Mouse (Mus musculus): Measurements from ENCODE around the gene Sdhaf2. TPM values are rescaled to one million over a fixed set of nuclear protein-coding genes. Genes with fewer than 3 reads are reported as not detected.

Sdhaf2 gene
- polyA plus RNA-seq, 1 experiment from 2014 or later: 52.2 TPM

GRCm38 (mm10) chr19:10497512-10498160, 28.3 kb downstream of the Sdhaf2 start:
- H3K27me3 ChIP-seq (ENCODE audit: control insufficient read depth, insufficient read depth, low read length): 0 out of 2 replicates have a peak, but pooled peaks cover 3% of the 10 kb centered on the region
- peaks cover 43% of the 10 kb centered on the region for H3K36me3 ChIP-seq (ENCODE audit: control insufficient read depth, insufficient read depth, low read length)
- H3K9ac ChIP-seq (ENCODE audit: low read length): no peak overlapping the region
- H3K4me2 ChIP-seq (ENCODE audit: low read length): no peak overlapping the region
- H3K4me1 ChIP-seq (ENCODE audit: control insufficient read depth in 2 of 2, insufficient read depth in 2 of 2, low read length in 2 of 2): peaks cover under 1 to 1% of the 10 kb centered on the region in 2 experiments; a peak in 2 of 4 replicates
- H3K4me3 ChIP-seq (ENCODE audit: control insufficient read depth in 1 of 2, insufficient read depth in 1 of 2, low read depth in 1 of 2, low read length in 2 of 2): no peak overlapping the region
- no peak for ATAC-seq (ENCODE audit: insufficient number of reproducible peaks, insufficient read depth, low FRiP score, low read depth)
- 63% methylated on average over 8 of the region's 8 CpGs for WGBS
- H3K9me3 ChIP-seq (ENCODE audit: control insufficient read depth, low read length): no peaks in the 10 kb centered on the region
- 0 out of 4 replicates have a peak overlapping the region, but pooled peaks of 1 of the 2 experiments have one; percentile 11 for H3K27ac ChIP-seq (replicated peaks in 1 of 2; ENCODE audit: control insufficient read depth in 1 of 2, insufficient read depth in 1 of 2, low read depth in 2 of 2, low read length in 2 of 2)

DNA sequence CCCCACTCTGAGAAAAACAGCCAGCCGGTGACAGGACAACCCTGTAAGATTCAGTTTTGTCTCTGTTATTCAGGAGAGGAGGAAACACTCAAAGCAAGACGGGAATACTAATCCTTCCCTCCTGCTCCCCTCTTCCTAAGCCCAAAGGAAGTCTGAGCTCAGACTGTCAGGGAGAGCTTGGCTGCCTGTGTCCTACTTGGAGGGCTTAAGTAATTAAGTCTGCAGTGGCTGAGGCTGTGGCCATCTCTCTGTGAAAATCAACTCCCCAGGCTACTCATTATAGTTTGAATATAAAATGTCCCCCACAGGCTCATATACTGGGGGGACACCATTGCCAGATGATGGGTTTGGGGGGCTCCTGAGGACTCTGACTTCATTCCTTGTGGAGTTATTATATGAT, 29.0 kb downstream of the Sdhaf2 start:
- H3K9me3 ChIP-seq (ENCODE audit: control insufficient read depth, low read length): no peaks in the 10 kb centered on the region
- WGBS: 63% methylated on average over 2 of the region's 2 CpGs
- H3K9ac ChIP-seq (ENCODE audit: low read length): no peak overlapping the region
- H3K36me3 ChIP-seq (ENCODE audit: control insufficient read depth, insufficient read depth, low read length): peaks cover 37% of the 10 kb centered on the region
- 0 out of 2 replicates have a peak, but pooled peaks cover 3% of the 10 kb centered on the region for H3K27me3 ChIP-seq (ENCODE audit: control insufficient read depth, insufficient read depth, low read length)
- ATAC-seq (ENCODE audit: insufficient number of reproducible peaks, insufficient read depth, low FRiP score, low read depth): no peak
- no peak overlapping the region for H3K4me2 ChIP-seq (ENCODE audit: low read length)
- H3K4me1 ChIP-seq (ENCODE audit: control insufficient read depth in 2 of 2, insufficient read depth in 2 of 2, low read length in 2 of 2): peaks cover 4 to 7% of the 10 kb centered on the region in 2 experiments; a peak in 2 of 4 replicates
- H3K27ac ChIP-seq (replicated peaks in 1 of 2; ENCODE audit: control insufficient read depth in 1 of 2, insufficient read depth in 1 of 2, low read depth in 2 of 2, low read length in 2 of 2): no peak overlapping the region
- H3K4me3 ChIP-seq (ENCODE audit: control insufficient read depth in 1 of 2, insufficient read depth in 1 of 2, low read depth in 1 of 2, low read length in 2 of 2): no peak overlapping the region

DNA sequence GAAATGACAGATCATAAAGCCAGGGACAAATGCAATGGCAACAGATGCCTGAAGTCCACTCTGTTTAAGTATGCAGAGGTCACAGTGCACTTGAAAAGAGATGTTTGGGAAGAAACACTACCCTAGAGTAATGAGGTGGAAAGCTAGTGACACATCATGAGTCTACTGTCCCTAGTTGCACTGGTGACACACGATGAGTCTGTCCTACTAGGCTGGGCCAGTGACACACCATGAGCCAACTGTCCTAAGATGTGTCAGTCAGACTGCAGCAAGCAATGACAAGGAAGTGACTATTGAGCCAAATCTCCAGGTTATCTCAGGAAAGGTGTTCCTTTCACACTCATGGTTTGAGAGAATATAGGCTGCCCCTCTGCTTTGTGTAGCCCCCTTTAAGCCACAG, 30.3 kb downstream of the Sdhaf2 start:
- H3K4me2 ChIP-seq (ENCODE audit: low read length): no peak overlapping the region
- no peak for ATAC-seq (ENCODE audit: insufficient number of reproducible peaks, insufficient read depth, low FRiP score, low read depth)
- no peak overlapping the region for H3K9ac ChIP-seq (ENCODE audit: low read length)
- H3K4me3 ChIP-seq (ENCODE audit: control insufficient read depth in 1 of 2, insufficient read depth in 1 of 2, low read depth in 1 of 2, low read length in 2 of 2): no peak overlapping the region
- peaks cover 12% of the 10 kb centered on the region for H3K27me3 ChIP-seq (ENCODE audit: control insufficient read depth, insufficient read depth, low read length)
- peaks cover 24% of the 10 kb centered on the region for H3K36me3 ChIP-seq (ENCODE audit: control insufficient read depth, insufficient read depth, low read length)
- H3K27ac ChIP-seq (replicated peaks in 1 of 2; ENCODE audit: control insufficient read depth in 1 of 2, insufficient read depth in 1 of 2, low read depth in 2 of 2, low read length in 2 of 2): no peak overlapping the region
- H3K9me3 ChIP-seq (ENCODE audit: control insufficient read depth, low read length): no peaks in the 10 kb centered on the region
- H3K4me1 ChIP-seq (ENCODE audit: control insufficient read depth in 2 of 2, insufficient read depth in 2 of 2, low read length in 2 of 2): peaks cover 4 to 7% of the 10 kb centered on the region in 2 experiments; a peak in 2 of 4 replicates
- WGBS: 86% methylated on average over 1 of the region's 1 CpGs

GRCm38 (mm10) chr19:10486264-10486738, 39.6 kb downstream of the Sdhaf2 start:
- ATAC-seq (ENCODE audit: insufficient number of reproducible peaks, insufficient read depth, low FRiP score, low read depth): peak; percentile 60; the same call in 1 of the 2 replicates
- Histone ChIP-seq H3K27me3 (ENCODE audit: control insufficient read depth, insufficient read depth, low read length) (peaks cover 67% of the 10 kb centered on the region), H3K36me3 (ENCODE audit: control insufficient read depth, insufficient read depth, low read length) (no peaks in the 10 kb centered on the region)

DNA sequence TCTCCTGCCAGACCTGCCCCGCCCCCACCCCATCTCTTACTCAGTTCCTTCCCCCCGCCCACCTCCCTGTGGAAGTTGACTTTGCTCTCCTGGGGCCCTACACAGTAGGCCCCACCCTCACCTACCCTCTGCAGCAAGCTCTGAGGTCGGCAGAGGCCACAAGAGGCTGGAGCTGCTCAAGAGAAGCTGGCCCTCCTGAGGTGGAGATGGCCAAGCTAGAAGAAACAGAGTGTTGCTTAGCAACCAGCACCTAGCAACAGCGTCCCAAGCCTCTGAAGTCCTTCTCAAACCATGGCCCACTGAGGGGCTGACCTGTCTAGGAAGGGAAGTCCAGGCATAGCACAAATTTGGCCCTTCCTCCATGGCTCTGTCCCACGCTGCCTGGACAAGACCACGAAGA, 43.2 kb downstream of the Sdhaf2 start, which contains the start of gene Ppp1r32:
Gene Ppp1r32 (minus strand): TSS at position 226 of the 400 bp plus-strand sequence.
- Histone ChIP-seq H3K4me2 (ENCODE audit: low read length) (no peak within 1 kb of the TSS), H3K9ac (ENCODE audit: low read length) (no peak within 1 kb of the TSS), H3K9me3 (ENCODE audit: control insufficient read depth, low read length) (no peaks in the 10 kb centered on the region), H3K4me3 (ENCODE audit: control insufficient read depth in 1 of 2, insufficient read depth in 1 of 2, low read depth in 1 of 2, low read length in 2 of 2) (no peak within 1 kb of the TSS), H3K4me1 (ENCODE audit: control insufficient read depth in 2 of 2, insufficient read depth in 2 of 2, low read length in 2 of 2) (peaks cover 4 to 10% of the 10 kb centered on the region in 2 experiments; a peak in 2 of 4 replicates), H3K27ac (replicated peaks in 1 of 2; ENCODE audit: control insufficient read depth in 1 of 2, insufficient read depth in 1 of 2, low read depth in 2 of 2, low read length in 2 of 2) (no peak within 1 kb of the TSS), H3K27me3 (ENCODE audit: control insufficient read depth, insufficient read depth, low read length) (peaks cover 61% of the 10 kb centered on the region), H3K36me3 (ENCODE audit: control insufficient read depth, insufficient read depth, low read length) (no peaks in the 10 kb centered on the region)
- WGBS: 12% methylated on average over 6 of the region's 6 CpGs
- ATAC-seq (ENCODE audit: insufficient number of reproducible peaks, insufficient read depth, low FRiP score, low read depth): no peak

More at GRCm38 (mm10) chr19:10486264-10486738, 39.6 kb downstream of the Sdhaf2 start:
- Histone ChIP-seq H3K4me3 (ENCODE audit: control insufficient read depth in 1 of 2, insufficient read depth in 1 of 2, low read depth in 1 of 2, low read length in 2 of 2) (no peak overlapping the region), H3K27ac (replicated peaks in 1 of 2; ENCODE audit: control insufficient read depth in 1 of 2, insufficient read depth in 1 of 2, low read depth in 2 of 2, low read length in 2 of 2) (no peak overlapping the region), H3K9ac (ENCODE audit: low read length) (no peak overlapping the region), H3K4me1 (ENCODE audit: control insufficient read depth in 2 of 2, insufficient read depth in 2 of 2, low read length in 2 of 2) (peaks cover 4 to 10% of the 10 kb centered on the region in 2 experiments; a peak in 2 of 4 replicates), H3K9me3 (ENCODE audit: control insufficient read depth, low read length) (no peaks in the 10 kb centered on the region), H3K4me2 (ENCODE audit: low read length) (no peak overlapping the region)
- 19% methylated on average over 9 of the region's 9 CpGs for WGBS

DNA sequence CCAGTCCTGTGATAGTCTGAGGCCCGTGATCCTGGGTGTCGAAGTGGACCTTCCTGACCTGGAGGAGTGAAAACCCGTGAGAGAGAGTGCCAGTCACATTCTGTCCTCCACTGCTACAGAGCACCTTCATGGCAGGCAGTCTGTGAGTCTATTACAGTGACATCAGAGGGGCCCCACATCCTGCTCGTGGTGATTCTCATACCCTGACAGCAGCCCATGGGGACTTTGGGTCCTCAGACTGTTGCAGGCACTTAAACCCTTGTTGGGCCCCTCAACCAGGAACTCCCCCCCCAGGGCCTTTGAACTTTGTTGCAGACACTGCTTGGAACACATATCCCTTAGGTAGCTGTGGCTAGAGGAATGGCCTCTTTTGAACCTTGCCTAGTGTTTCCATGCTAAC, 46.4 kb downstream of the Sdhaf2 start:
- ATAC-seq (ENCODE audit: insufficient number of reproducible peaks, insufficient read depth, low FRiP score, low read depth): no peak
- WGBS: 49% methylated on average over 4 of the region's 4 CpGs

DNA sequence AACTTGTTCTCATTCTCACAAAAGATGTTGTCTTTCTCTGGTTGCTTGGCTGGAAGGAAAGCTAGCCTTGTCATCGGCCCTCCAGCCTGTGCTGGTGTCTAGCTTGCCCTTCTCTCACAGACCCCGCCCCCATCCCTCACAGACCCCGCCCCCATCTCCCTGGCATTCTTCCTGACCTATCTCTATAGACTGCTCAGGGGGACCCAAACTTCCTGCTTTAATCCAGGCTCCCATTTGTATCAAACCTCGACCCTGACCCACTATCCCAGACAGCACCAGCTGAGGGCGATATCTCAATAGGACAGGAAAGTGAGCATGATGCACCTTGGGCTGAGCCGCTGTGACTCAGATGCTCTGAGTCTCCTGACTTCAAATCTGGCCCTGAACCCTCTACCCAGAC, 52.2 kb downstream of the Sdhaf2 start:
- peaks cover 46% of the 10 kb centered on the region for H3K27me3 ChIP-seq (ENCODE audit: control insufficient read depth, insufficient read depth, low read length)
- H3K9me3 ChIP-seq (ENCODE audit: control insufficient read depth, low read length): no peaks in the 10 kb centered on the region
- H3K4me3 ChIP-seq (ENCODE audit: control insufficient read depth in 1 of 2, insufficient read depth in 1 of 2, low read depth in 1 of 2, low read length in 2 of 2): no peak overlapping the region
- no peak overlapping the region for H3K27ac ChIP-seq (replicated peaks in 1 of 2; ENCODE audit: control insufficient read depth in 1 of 2, insufficient read depth in 1 of 2, low read depth in 2 of 2, low read length in 2 of 2)
- no peaks in the 10 kb centered on the region for H3K36me3 ChIP-seq (ENCODE audit: control insufficient read depth, insufficient read depth, low read length)
- no peak overlapping the region for H3K4me2 ChIP-seq (ENCODE audit: low read length)
- H3K4me1 ChIP-seq (ENCODE audit: control insufficient read depth in 2 of 2, insufficient read depth in 2 of 2, low read length in 2 of 2): peaks cover 0 to 2% of the 10 kb centered on the region in 2 experiments; a peak in 1 of 4 replicates
- H3K9ac ChIP-seq (ENCODE audit: low read length): no peak overlapping the region
- no peak for ATAC-seq (ENCODE audit: insufficient number of reproducible peaks, insufficient read depth, low FRiP score, low read depth)
- 28% methylated on average over 6 of the region's 6 CpGs for WGBS

More for the DNA sequence above, 46.4 kb downstream of the Sdhaf2 start:
- Histone ChIP-seq H3K27ac (replicated peaks in 1 of 2; ENCODE audit: control insufficient read depth in 1 of 2, insufficient read depth in 1 of 2, low read depth in 2 of 2, low read length in 2 of 2) (no peak overlapping the region), H3K4me3 (ENCODE audit: control insufficient read depth in 1 of 2, insufficient read depth in 1 of 2, low read depth in 1 of 2, low read length in 2 of 2) (no peak overlapping the region), H3K9me3 (ENCODE audit: control insufficient read depth, low read length) (no peaks in the 10 kb centered on the region), H3K4me1 (ENCODE audit: control insufficient read depth in 2 of 2, insufficient read depth in 2 of 2, low read length in 2 of 2) (peaks cover 4 to 10% of the 10 kb centered on the region in 2 experiments; a peak in 2 of 4 replicates), H3K9ac (ENCODE audit: low read length) (no peak overlapping the region), H3K4me2 (ENCODE audit: low read length) (no peak overlapping the region), H3K27me3 (ENCODE audit: control insufficient read depth, insufficient read depth, low read length) (peaks cover 60% of the 10 kb centered on the region), H3K36me3 (ENCODE audit: control insufficient read depth, insufficient read depth, low read length) (no peaks in the 10 kb centered on the region)
